Mouse (Mus musculus) heart, embryonic 12.5 days (tissue): ENCODE data around the gene Ttc21b. TPM values are rescaled to one million over a fixed set of nuclear protein-coding genes. Genes with fewer than 3 reads are reported as not detected.

Source experiments
- ATAC-seq: fragments of 200-750 bp; cut with Nextera tagmentation; 2 replicates; pipeline ENCODE4 v1.8.0; 2017; ENCODE audit warnings: moderate TSS enrichment, moderate library complexity; ENCODE audit not compliant: insufficient number of reproducible peaks, low FRiP score
- H3K27ac ChIP-seq: fragments of 300-500 bp; sonication (generic); 2 replicates; pipeline ENCODE4 v1.5.1; 2016; ENCODE audit warnings: mild to moderate bottlenecking, moderate library complexity; ENCODE audit not compliant: poor library complexity, severe bottlenecking
- H3K27me3 ChIP-seq: fragments of 300-500 bp; sonication (generic); replicated peaks from 2 replicates; pipeline ENCODE4 v1.6.1; 2016; ENCODE audit warnings: mild to moderate bottlenecking, moderate library complexity
- H3K36me3 ChIP-seq: fragments of 300-500 bp; sonication (generic); 2 replicates; pipeline ENCODE4 v1.6.1; 2016; ENCODE audit warnings: mild to moderate bottlenecking, moderate library complexity
- H3K4me1 ChIP-seq: fragments of 300-500 bp; sonication (generic); replicated peaks from 2 replicates; pipeline ENCODE4 v1.6.1; 2016; ENCODE audit warnings: mild to moderate bottlenecking
- H3K4me2 ChIP-seq: fragments of 300-500 bp; sonication (generic); 2 replicates; pipeline ENCODE4 v1.6.1; 2016; ENCODE audit warnings: mild to moderate bottlenecking, moderate library complexity
- H3K4me3 ChIP-seq: fragments of 300-500 bp; sonication (generic); 2 replicates; pipeline ENCODE4 v1.5.1; 2016; ENCODE audit warnings: mild to moderate bottlenecking
- H3K9ac ChIP-seq: fragments of 300-500 bp; sonication (generic); 2 replicates; pipeline ENCODE4 v1.6.1; 2016; ENCODE audit warnings: mild to moderate bottlenecking, moderate library complexity
- H3K9me3 ChIP-seq: fragments of 300-500 bp; sonication (generic); replicated peaks from 2 replicates; pipeline ENCODE4 v1.6.1; 2016; ENCODE audit warnings: mild to moderate bottlenecking, moderate library complexity
- WGBS: fragments of 180-500 bp; shearing (Covaris S2); methylation state at CpG from one replicate; pipeline ENCODE4 v1.1.7; 2016; 5-methylcytosine and 5-hydroxymethylcytosine counted together
- polyA plus RNA-seq: library from polyadenylated mRNA; unstranded; fragments of >200 nt; fragmentation: Nextera tagmentation; extraction: Ambion mirVana; gene quantifications from 2 replicates; pipeline ENCODE4 v1.2.1, GENCODE M21; 2016

The Ttc21b gene
- polyA plus RNA-seq, 1 experiment from 2014 or later: 7.3 TPM

DNA sequence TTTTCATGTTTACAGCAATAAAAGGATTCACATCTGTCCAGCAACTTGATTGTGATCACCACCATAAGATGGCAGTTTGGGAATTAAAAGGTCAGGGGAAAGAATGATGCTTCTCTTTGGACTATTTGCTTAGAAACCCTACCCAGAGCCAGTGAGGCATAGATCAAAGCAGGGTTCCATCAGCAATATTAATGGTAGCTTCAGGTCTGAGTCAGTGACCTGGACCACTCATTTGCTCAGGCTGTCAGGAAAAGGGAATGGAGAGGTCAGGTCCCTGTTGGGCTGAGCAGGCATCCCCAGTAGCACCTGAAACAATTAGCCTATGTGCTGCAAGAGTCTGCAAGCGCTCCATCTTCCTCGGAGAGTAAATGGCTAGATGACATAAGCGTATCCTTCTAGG lies 84.8 kb downstream of the Ttc21b start:
- H3K4me1 ChIP-seq: 0 out of 2 replicates have a peak, but pooled peaks cover 2% of the 10 kb centered on the region
- no peaks in the 10 kb centered on the region for H3K36me3 ChIP-seq
- ATAC-seq: no peak
- no peaks in the 10 kb centered on the region for H3K27me3 ChIP-seq
- H3K9me3 ChIP-seq: no peaks in the 10 kb centered on the region
- no peak overlapping the region for H3K27ac ChIP-seq
- no peak overlapping the region for H3K4me3 ChIP-seq
- H3K9ac ChIP-seq: no peak overlapping the region
- WGBS: 88% methylated on average over 3 of the region's 3 CpGs
- no peak overlapping the region for H3K4me2 ChIP-seq

DNA sequence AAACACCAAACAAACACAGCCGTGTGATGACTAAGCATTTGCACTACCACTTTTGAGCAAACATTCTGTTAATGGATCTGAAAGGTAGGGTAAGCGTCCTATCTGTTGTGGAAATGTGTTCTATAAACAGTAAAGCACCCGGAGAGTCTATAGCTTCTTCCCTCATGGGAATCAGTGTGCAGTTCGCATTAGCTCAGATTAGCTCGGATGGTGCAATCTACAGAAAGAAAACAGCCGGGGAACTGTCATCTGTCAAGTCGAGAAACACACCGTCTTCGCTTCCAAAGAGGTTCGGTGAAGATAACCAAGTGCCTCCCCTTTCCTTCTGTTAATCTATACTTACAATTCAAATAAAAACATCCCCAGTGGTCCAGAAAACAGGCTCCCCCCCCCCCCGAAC lies 85.7 kb downstream of the Ttc21b start:
- Histone ChIP-seq H3K27ac (no peak overlapping the region), H3K9ac (no peak overlapping the region), H3K4me3 (no peak overlapping the region), H3K36me3 (no peaks in the 10 kb centered on the region), H3K27me3 (no peaks in the 10 kb centered on the region), H3K9me3 (no peaks in the 10 kb centered on the region), H3K4me2 (no peak overlapping the region), H3K4me1 (0 out of 2 replicates have a peak, but pooled peaks cover 2% of the 10 kb centered on the region)
- no peak for ATAC-seq
- WGBS: 25% methylated on average over 11 of the region's 11 CpGs

DNA sequence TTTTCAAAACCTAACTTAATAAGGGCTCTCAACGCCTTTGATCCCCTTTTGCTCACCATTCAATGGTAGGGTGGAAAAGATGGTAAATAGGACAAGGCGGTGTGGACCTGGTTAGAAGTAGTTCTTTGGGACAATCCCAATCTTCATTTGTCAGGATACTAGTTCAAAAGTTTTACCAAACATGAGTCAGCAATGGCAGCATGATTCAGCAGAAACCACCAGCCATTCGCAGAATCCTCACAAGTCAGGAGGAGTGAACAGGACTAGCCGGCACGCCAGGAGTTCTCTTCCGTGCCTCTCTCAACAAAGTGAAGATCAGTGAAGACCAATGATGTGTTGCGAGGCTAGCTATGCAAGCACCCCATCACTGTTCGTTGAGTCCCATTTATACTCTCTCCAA lies 91.4 kb downstream of the Ttc21b start:
- H3K9me3 ChIP-seq: no peaks in the 10 kb centered on the region
- 83% methylated on average over 8 of the region's 8 CpGs for WGBS
- no peaks in the 10 kb centered on the region for H3K36me3 ChIP-seq
- ATAC-seq: no peak
- no peaks in the 10 kb centered on the region for H3K4me1 ChIP-seq
- H3K27me3 ChIP-seq: no peaks in the 10 kb centered on the region
- no peak overlapping the region for H3K4me2 ChIP-seq
- no peak overlapping the region for H3K9ac ChIP-seq
- no peak overlapping the region for H3K4me3 ChIP-seq
- no peak overlapping the region for H3K27ac ChIP-seq

DNA sequence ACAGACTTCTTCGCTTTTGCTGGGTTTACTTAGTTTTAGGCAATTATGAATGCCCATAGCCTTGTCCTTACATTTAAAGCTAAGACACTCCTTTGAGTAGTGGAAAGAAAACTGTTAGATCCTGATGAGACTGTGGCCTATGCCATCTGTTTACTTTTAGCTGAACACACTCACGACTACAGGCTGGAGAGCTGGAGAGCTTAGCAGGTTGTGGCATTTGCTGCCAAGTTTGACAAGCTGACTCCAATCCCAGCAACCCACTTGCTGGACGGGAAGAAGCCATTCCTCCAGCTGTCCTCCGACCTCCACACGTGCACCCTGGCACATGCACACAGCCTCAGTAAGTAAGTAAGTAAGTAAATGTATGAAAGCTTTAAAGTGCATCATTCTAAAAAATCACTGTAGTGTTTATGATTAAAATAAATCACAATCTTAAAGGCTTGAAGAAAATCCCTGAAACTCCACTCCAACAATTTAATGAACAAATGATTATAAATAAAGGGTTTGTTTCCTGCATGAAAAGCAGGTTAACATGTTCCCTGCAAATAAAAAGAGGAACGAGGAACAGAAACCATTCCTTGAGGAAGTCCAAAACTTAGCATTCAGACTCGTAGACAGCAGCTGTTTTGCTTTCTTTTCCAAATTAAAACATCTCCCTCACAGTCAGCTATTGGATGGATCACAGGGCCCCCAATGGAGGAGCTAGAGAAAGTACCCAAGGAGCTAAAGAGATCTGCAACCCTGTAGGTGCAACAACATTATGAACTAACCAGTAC lies 98.1 kb downstream of the Ttc21b start:
- WGBS: 67% methylated on average over 7 of the region's 7 CpGs

DNA sequence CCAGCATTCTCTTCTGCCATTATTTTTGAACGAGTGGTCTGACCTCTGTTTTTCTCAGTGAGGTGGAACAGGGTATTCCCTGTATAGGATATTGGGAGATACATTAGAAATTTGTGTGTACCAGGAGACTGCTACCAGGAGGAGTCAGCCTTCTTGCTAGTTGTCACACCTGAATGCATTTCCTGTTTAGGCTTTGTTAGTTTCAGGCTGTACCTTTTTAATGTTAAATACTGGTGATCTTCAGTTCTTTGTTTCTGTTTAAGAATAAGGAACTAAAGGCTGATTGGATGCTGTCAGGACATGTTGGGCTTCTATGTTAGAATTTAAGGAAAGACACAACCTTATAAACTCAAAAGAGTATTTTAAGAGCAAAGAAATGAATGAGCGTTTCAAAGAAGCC lies 105.0 kb downstream of the Ttc21b start:
- Histone ChIP-seq H3K27me3 (no peaks in the 10 kb centered on the region), H3K9me3 (no peaks in the 10 kb centered on the region), H3K27ac (no peak overlapping the region), H3K36me3 (no peaks in the 10 kb centered on the region), H3K9ac (no peak overlapping the region), H3K4me3 (no peak overlapping the region), H3K4me1 (no peaks in the 10 kb centered on the region), H3K4me2 (no peak overlapping the region)
- WGBS: 74% methylated on average over 2 of the region's 2 CpGs
- no peak for ATAC-seq

More for the DNA sequence above, 98.1 kb downstream of the Ttc21b start:
- Histone ChIP-seq H3K4me1 (no peaks in the 10 kb centered on the region), H3K4me2 (no peak overlapping the region), H3K36me3 (no peaks in the 10 kb centered on the region), H3K9me3 (no peaks in the 10 kb centered on the region), H3K27me3 (no peaks in the 10 kb centered on the region), H3K4me3 (no peak overlapping the region), H3K9ac (no peak overlapping the region), H3K27ac (no peak overlapping the region)
- no peak for ATAC-seq

DNA sequence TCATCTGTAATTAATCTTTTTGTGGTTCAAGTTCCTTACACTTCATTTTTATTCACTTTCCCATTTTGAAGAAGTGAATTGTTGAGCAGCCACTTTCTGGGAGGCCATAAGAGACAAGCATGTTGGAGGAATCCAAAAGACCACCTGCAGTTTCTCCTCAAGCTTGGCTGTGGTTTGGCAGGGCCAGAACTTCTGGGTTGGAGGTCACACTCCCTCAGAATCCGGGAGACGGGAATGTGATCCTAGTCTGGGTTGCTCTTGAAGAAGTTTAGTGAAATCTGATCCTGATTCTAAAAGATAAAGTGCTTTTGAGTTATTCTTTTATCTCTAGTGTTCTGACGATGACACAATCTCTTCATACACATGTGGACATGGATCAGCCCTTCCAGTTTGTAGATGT lies 105.9 kb downstream of the Ttc21b start:
- Histone ChIP-seq H3K36me3 (no peaks in the 10 kb centered on the region), H3K9ac (no peak overlapping the region), H3K27me3 (no peaks in the 10 kb centered on the region), H3K4me1 (no peaks in the 10 kb centered on the region), H3K9me3 (no peaks in the 10 kb centered on the region), H3K4me3 (no peak overlapping the region), H3K27ac (no peak overlapping the region), H3K4me2 (no peak overlapping the region)
- ATAC-seq: no peak
- WGBS: 37% methylated on average over 3 of the region's 3 CpGs

DNA sequence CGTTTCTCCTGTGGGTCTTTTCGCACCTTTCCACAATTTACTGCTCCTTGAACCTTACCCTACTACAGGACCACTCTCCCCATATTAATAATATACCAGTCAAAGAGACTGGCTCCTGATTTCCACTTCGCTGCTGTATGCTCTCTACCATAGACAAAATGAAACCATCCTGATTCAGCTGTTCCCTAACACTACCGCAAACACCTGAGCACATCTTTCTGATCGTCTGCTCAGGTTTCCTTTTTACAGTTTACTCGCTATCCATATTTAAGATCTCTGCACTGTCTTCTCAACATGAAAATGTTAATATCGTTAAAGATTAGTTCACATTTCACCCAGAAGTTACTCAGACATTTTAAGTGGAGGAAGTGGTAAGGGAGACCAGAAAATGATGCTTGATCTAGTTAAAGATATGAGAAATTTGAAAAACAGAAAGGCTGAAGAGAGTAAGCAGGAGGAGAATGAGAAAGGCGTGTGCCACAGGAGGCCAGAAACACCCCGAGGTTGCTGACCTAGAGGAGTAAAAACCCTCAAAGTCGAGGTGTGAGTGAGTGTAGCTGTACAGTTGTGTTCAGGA lies 107.7 kb downstream of the Ttc21b start:
- Histone ChIP-seq H3K4me1 (no peaks in the 10 kb centered on the region), H3K9ac (no peak overlapping the region), H3K4me3 (no peak overlapping the region), H3K27me3 (no peaks in the 10 kb centered on the region), H3K4me2 (no peak overlapping the region), H3K27ac (no peak overlapping the region), H3K9me3 (no peaks in the 10 kb centered on the region), H3K36me3 (no peaks in the 10 kb centered on the region)
- no peak for ATAC-seq
- 73% methylated on average over 10 of the region's 10 CpGs for WGBS

DNA sequence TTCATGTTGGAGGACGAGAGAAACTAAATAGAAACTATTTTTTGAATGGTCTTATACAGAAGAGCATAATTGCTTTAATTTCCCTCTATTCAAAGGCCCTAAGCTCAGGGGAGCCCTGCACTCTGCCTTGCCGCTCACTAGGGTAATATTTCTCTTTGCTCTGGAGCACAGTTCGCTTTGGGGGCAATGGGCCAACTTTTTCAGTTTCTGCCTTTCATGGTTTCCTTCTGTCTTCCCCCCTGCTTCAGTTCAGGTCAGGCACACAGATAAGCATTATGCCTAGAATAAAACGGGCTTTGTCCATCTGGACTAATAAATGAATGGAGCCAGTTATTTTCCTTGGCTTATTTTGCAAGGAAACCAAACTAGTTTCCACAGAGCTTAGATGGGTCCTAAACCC lies 109.9 kb downstream of the Ttc21b start:
- no peak overlapping the region for H3K9ac ChIP-seq
- no peak for ATAC-seq

DNA sequence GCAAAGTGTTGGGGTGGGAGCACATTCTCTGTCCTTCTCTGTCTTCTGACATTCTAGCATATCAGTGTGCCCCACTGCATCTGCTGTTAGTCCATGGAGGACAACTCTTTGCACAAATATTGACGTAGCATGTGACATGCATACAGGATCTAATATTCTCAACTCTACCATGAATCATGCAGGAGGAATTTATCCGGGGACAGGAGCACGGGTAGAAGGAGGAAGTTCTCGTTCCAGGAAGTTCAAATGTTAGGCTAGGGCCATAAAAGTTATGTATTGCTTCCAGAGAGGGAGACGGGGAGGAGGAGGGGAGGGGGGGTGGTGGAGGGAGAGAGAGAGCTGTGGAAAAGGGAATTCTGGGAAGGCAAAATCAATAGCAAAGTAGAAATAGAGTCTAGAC lies 111.6 kb downstream of the Ttc21b start:
- Histone ChIP-seq H3K27ac (no peak overlapping the region), H3K4me2 (no peak overlapping the region), H3K27me3 (no peaks in the 10 kb centered on the region), H3K9me3 (no peaks in the 10 kb centered on the region), H3K4me3 (no peak overlapping the region), H3K36me3 (no peaks in the 10 kb centered on the region), H3K4me1 (no peaks in the 10 kb centered on the region), H3K9ac (no peak overlapping the region)
- WGBS: 46% methylated on average over 5 of the region's 5 CpGs
- no peak for ATAC-seq

More for the DNA sequence above, 109.9 kb downstream of the Ttc21b start:
- WGBS: 53% methylated on average over 4 of the region's 4 CpGs
- no peaks in the 10 kb centered on the region for H3K4me1 ChIP-seq
- no peaks in the 10 kb centered on the region for H3K36me3 ChIP-seq
- H3K4me3 ChIP-seq: no peak overlapping the region
- no peaks in the 10 kb centered on the region for H3K9me3 ChIP-seq
- H3K27me3 ChIP-seq: no peaks in the 10 kb centered on the region
- no peak overlapping the region for H3K4me2 ChIP-seq
- H3K27ac ChIP-seq: no peak overlapping the region

DNA sequence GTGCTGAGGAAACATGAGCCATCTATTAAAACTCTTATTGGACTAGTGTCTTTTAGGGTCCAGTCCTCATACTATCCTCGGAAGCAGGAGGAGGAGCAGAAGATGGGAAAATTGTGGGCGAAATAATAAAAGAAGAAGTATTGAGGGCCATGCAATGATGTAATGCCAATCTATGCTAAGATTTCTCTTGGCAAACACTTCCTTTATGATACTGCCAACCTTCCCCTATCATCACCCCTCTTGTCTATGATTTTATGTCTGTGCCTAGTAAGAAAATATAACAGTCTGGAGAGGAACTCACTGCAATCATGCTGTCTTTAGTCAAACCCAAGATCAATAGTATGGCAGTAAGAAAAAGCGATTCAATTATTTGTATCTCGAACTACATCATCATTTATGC lies 113.1 kb downstream of the Ttc21b start:
- Histone ChIP-seq H3K9ac (no peak overlapping the region), H3K4me3 (no peak overlapping the region), H3K27me3 (no peaks in the 10 kb centered on the region), H3K4me2 (no peak overlapping the region), H3K36me3 (no peaks in the 10 kb centered on the region), H3K27ac (no peak overlapping the region), H3K4me1 (no peaks in the 10 kb centered on the region), H3K9me3 (no peaks in the 10 kb centered on the region)
- 84% methylated on average over 4 of the region's 4 CpGs for WGBS
- no peak for ATAC-seq

DNA sequence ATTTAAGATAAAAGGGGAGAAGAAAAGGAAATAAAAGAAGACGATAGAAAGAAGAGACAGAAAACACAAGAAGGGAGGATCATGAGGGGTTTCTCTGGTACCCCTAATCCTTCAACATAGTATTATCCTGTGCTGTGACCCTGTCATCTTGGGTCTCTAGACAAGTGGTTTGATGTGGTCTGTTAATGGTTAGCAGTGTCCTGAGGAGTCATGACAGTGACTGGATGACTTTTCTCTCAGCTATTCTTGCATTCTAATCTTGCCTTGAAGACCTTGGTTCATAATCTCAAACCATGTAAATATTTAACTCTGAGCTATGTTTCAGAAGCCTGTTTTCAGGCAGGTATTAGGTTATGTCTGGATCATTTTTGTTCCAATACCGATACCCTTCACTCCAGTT lies 113.7 kb downstream of the Ttc21b start:
- H3K4me2 ChIP-seq: no peak overlapping the region
- no peaks in the 10 kb centered on the region for H3K4me1 ChIP-seq
- no peak overlapping the region for H3K27ac ChIP-seq
- H3K36me3 ChIP-seq: no peaks in the 10 kb centered on the region
- H3K9ac ChIP-seq: no peak overlapping the region
- H3K9me3 ChIP-seq: no peaks in the 10 kb centered on the region
- no peaks in the 10 kb centered on the region for H3K27me3 ChIP-seq
- WGBS: 81% methylated on average over 2 of the region's 2 CpGs
- ATAC-seq: no peak
- H3K4me3 ChIP-seq: no peak overlapping the region

DNA sequence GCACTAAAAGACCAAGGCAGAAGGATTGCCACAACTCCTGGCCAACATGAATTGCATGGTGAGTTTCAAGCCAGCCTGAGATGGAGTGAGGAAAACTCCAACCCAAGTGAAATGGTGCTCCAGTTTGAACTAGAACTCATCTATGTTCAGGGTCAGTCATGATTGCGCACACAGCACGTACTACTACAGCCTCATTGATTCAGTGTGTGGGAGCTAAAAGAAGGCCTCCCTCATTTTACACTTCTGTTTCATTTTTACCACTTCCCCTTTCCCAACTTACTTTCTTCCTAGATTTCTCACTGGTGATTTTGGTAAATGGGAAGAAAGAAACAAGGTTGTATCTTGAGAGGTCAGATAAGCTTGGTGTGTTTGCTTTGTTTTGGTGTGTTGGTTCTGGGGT lies 114.1 kb downstream of the Ttc21b start:
- Histone ChIP-seq H3K27me3 (no peaks in the 10 kb centered on the region), H3K36me3 (no peaks in the 10 kb centered on the region), H3K4me3 (no peak overlapping the region), H3K4me1 (no peaks in the 10 kb centered on the region), H3K9me3 (no peaks in the 10 kb centered on the region), H3K9ac (no peak overlapping the region), H3K27ac (no peak overlapping the region), H3K4me2 (no peak overlapping the region)
- 98% methylated on average over 2 of the region's 2 CpGs for WGBS
- no peak for ATAC-seq
